In the genomic region with DNA sequence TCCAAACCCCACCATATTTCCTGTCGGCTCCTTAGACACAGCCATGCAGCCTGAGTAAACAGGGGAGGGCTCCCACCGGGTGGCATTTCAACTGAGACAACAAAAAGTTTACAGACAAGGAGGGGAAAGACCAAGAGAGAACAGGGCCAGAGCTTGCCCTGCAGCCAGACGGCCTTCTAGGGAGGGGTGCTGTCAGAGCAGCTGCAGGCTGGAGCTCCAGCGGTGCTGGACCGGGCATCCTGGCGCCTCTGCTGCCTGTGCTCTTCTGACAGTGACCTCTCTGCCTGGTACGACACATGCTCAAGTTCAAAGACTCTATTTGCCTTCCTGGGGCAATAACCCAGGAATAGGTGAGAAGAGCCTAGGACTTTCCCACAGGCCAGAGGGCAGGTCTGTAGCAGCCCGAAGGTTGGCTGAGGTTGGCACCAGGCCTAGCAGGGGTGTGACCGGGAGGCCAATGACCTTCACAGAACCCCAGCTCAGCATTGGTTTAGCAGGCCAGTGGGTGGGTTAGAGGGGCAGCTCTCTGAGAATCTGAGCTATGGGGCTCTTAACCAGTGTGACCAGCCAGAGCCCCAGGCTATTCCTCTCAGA, we compare ENCODE assay signal across 13 mouse cellular contexts. TPM values are rescaled to one million over a fixed set of nuclear protein-coding genes. Genes with fewer than 3 reads are reported as not detected.
DNase-seq lines count a peak whose midpoint lies in the region; ATAC-seq and TF ChIP-seq lines count a peak whose summit lies in the region.
"Had no signal": no experiment of that assay in that cellular context is flagged by ENCODE, and none has a peak within 500 bp of the region (broad histone marks: within the 10 kb centered on the region; RNA-seq: fewer than 3 reads in every experiment).

No protein-coding gene starts in this region.

- H3K9me3 ChIP-seq in liver, embryonic 14.5 days (ENCODE audit: control insufficient read depth, low read length) = no peaks in the 10 kb centered on the region

- peak; percentile 91 for DNase-seq in heart, adult 11 months
- DNase-seq in heart, postnatal 36 days = no peak
- peak; percentile 27 for DNase-seq in Muller cell, postnatal 12 days (ENCODE audit: inconsistent ontology term)
- DNase-seq in kidney, adult 8-10 months = peak; percentile 90 to 93
- no peak for DNase-seq in liver, embryonic 14.5 days (ENCODE audit: low read depth in 3 of 3, low spot score in 3 of 3)
- DNase-seq in layer of hippocampus, adult 11-12 months (ENCODE audit: low spot score) = no peak
- DNase-seq: forebrain, postnatal 0 days; heart, postnatal 14 days; right cerebral cortex, postnatal 25 days had no signal

- 69% methylated on average over 9 of the region's 9 CpGs for WGBS in liver, embryonic 14.5 days (ENCODE audit: insufficient replicate concordance)

- H3K9ac ChIP-seq in liver, embryonic 14.5 days (replicated peaks) = no peak overlapping the region
- H3K9ac ChIP-seq: forebrain, postnatal 0 days had no signal

- no peak overlapping the region for H3K27ac ChIP-seq in liver, embryonic 14.5 days

- intact Hi-C loops in heart, postnatal 36 days (cut with DNase I) = no loop called here

- peak; percentile 33 for ATAC-seq in liver, embryonic 14.5 days (ENCODE audit: insufficient read depth)
- no peak for ATAC-seq in monocyte, adult 5-6 weeks (replicated peaks; ENCODE audit: insufficient number of reproducible peaks, low FRiP score, low TSS enrichment, poor library complexity, severe bottlenecking)
- ATAC-seq in megakaryocyte-erythroid progenitor cell, adult 5-6 weeks (replicated peaks; ENCODE audit: low FRiP score, low TSS enrichment, poor library complexity, severe bottlenecking) = no peak
- ATAC-seq: forebrain, postnatal 0 days; lung, postnatal 0 days; midbrain, embryonic 16.5 days had no signal

- H3K36me3 ChIP-seq in liver, embryonic 14.5 days (replicated peaks; ENCODE audit: control insufficient read depth, insufficient read depth, low read depth) = no peaks in the 10 kb centered on the region

- TF ChIP-seq CTCF in liver, embryonic 14.5 days (IDR thresholded peaks at IDR 0.05; ENCODE audit: low read depth) = no peak

- no peak for TF ChIP-seq EP300 in liver, embryonic 14.5 days (IDR thresholded peaks at IDR 0.05; ENCODE audit: low read depth)

- H3K4me3 ChIP-seq in liver, embryonic 14.5 days (ENCODE audit: insufficient read depth in 1 of 2, low read depth in 2 of 2, low read length in 2 of 2) = no peak overlapping the region

- H3K27me3 ChIP-seq in liver, embryonic 14.5 days (ENCODE audit: control insufficient read depth, insufficient read depth, low read length) = no peaks in the 10 kb centered on the region

- peaks cover 14% of the 10 kb centered on the region in 2 experiments for H3K4me1 ChIP-seq in liver, embryonic 14.5 days (replicated peaks; ENCODE audit: control insufficient read depth in 2 of 2, insufficient read depth in 2 of 2, low read length in 1 of 2)

- H3K4me2 ChIP-seq in liver, embryonic 14.5 days (ENCODE audit: low read depth) = no peak overlapping the region

RNA-seq across cellular contexts. Expression of gene Slc9a8, which starts 5.4 kb away (rescaled TPM):
- 10 to 100 TPM; 24.7 to 27.9 TPM for total RNA-seq in heart, postnatal 36 days (2021)
- 13.9 and 18.1 TPM in 2 replicates for polyA plus RNA-seq in liver, embryonic 14.5 days (2012; rRNA removed)
- polyA plus RNA-seq in liver, embryonic 14.5 days (2014; fragmentation: Nextera tagmentation; extraction: Ambion mirVana) = 8.7 and 9.1 TPM in 2 replicates
- 34.1 to 52.5 TPM (median 41.5 TPM) in 3 replicates for total RNA-seq in monocyte, adult 5-6 weeks (2017)
- 46.2 and 48.6 TPM in 2 replicates for total RNA-seq in megakaryocyte-erythroid progenitor cell, adult 5-6 weeks (2014; fragmentation: Nextera tagmentation)
- 20.5 and 28.3 TPM in 2 replicates for total RNA-seq in megakaryocyte-erythroid progenitor cell, adult 5-6 weeks (2017)

Comparison
In these comparisons a context has a peak if more than half of its experiments do, and no peak if none do; other contexts are left out.
1. DNase-seq: peak in heart, adult 11 months (single experiment), Muller cell, postnatal 12 days (single experiment) and kidney, adult 8-10 months (2 of 2); none in heart, postnatal 36 days (0 of 2), liver, embryonic 14.5 days (0 of 3) and layer of hippocampus, adult 11-12 months (single experiment).